ENCODE assay signal across 8 mouse cellular contexts in genomic region chr12:16008763-16009515, GRCm38 (mm10).
DNase-seq lines count a peak whose midpoint lies in the region; ATAC-seq lines count a peak whose summit lies in the region.

No protein-coding gene starts in this region.

- H3K9me3 ChIP-seq in neural tube, embryonic 13.5 days, result no peaks in the 10 kb centered on the region

- 56% methylated on average over 3 of the region's 3 CpGs for WGBS in neural tube, embryonic 13.5 days

- H3K4me1 ChIP-seq in neural tube, embryonic 13.5 days (replicated peaks), result peaks cover 10% of the 10 kb centered on the region; the same call in 1 of the 2 replicates

- no peak overlapping the region for H3K4me3 ChIP-seq in neural tube, embryonic 13.5 days

- ATAC-seq in neural tube, embryonic 13.5 days (ENCODE audit: low read depth), result no peak

- H3K9ac ChIP-seq in neural tube, embryonic 13.5 days, result no peak overlapping the region

- H3K4me2 ChIP-seq in neural tube, embryonic 13.5 days, result no peak overlapping the region

- no peaks in the 10 kb centered on the region for H3K27me3 ChIP-seq in neural tube, embryonic 13.5 days

- DNase-seq in neural tube, embryonic 10.5 days (ENCODE audit: extremely low spot score, low spot score), result no peak
- DNase-seq in fibroblast of lung, adult 2 months (ENCODE audit: low read depth), result peak; percentile 31
- DNase-seq in kidney, adult 18-20 months, result peak; percentile 55
- DNase-seq in lung, postnatal 10 days, result peak; percentile 72
- DNase-seq in thymus, postnatal 4 days, result peak; percentile 56
- DNase-seq in right cerebral cortex, postnatal 25 days, result no peak
- no peak for DNase-seq in ovary, postnatal 36 days (ENCODE audit: low spot score)

- H3K36me3 ChIP-seq in neural tube, embryonic 13.5 days, result no peaks in the 10 kb centered on the region

- H3K27ac ChIP-seq in neural tube, embryonic 13.5 days (replicated peaks), result 0 out of 2 replicates have a peak overlapping the region, but pooled peaks have one; percentile 3

Comparison
In these comparisons a context has a peak if more than half of its experiments do, and no peak if none do; other contexts are left out.
1. DNase-seq: peak in fibroblast of lung, adult 2 months (single experiment), kidney, adult 18-20 months (single experiment), lung, postnatal 10 days (single experiment) and thymus, postnatal 4 days (single experiment); none in neural tube, embryonic 10.5 days (single experiment), right cerebral cortex, postnatal 25 days (single experiment) and ovary, postnatal 36 days (single experiment).